Mouse (Mus musculus) heart, adult 9 months (tissue): Measurements from ENCODE around the gene Cd40lg.

Experiments
- DNase-seq, 2 experiments: peaks; one replicate each; pipeline ENCODE4 v3.0.0; 2022; ENCODE audit warnings: low spot score in 2 of 2

Cd40lg gene

DNA sequence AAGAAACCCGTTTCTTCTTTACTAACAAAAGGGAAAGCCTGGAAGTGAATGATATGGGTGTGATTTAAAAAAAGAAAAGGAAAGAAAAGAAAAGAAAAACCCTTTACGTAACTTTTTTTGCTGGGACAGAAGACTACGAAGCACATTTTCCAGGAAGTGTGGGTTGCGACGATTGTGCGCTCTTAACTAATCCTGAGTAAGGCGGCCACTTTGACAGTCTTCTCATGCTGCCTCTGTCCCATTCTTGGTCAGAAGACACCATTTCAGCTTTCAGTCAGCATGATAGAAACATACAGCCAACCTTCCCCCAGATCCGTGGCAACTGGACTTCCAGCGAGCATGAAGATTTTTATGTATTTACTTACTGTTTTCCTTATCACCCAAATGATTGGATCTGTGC, at the start of gene Cd40lg:
Cd40lg (plus strand) TSS at position 268 of the 400 bp plus-strand sequence.
- DNase-seq = no peak

DNA sequence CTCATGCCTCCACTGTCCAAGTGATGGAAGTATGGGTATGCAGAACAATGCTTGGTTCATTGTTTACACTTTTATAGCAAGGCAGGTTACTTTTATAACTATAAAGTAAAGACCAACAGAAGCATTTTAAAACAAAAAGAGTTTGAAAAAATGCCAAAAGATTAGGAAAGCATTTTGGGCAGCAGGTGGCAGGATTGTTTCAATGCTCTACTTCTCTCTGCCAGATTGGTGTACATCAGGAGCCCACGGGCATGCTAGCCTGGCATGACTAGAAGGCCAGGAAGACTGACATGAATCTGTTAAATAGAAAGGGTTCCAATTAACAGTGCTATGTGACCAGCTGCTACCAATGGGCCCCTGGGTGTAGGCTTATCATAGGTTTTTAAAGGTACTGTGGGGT, 45.4 kb upstream of the Cd40lg start:
- DNase-seq = no peak

DNA sequence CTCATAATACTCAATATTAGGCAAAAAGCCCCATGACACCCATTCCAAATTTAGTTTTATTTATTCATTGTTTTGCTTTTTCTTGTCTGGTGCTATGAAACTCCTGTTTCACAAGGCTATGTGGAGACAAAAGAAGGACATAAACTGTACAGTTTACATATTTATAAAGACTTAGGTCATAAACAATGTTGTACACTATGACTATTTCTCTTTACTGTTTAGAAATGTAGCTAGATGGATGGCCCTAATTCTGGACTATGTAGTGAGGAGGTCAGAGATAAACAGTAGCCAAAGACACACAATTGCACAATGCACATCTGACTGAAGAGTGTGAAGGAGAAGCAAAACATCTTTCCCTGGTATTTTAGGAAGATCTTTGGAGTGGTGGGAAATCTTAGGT, 40.7 kb upstream of the Cd40lg start:
- DNase-seq = no peak

DNA sequence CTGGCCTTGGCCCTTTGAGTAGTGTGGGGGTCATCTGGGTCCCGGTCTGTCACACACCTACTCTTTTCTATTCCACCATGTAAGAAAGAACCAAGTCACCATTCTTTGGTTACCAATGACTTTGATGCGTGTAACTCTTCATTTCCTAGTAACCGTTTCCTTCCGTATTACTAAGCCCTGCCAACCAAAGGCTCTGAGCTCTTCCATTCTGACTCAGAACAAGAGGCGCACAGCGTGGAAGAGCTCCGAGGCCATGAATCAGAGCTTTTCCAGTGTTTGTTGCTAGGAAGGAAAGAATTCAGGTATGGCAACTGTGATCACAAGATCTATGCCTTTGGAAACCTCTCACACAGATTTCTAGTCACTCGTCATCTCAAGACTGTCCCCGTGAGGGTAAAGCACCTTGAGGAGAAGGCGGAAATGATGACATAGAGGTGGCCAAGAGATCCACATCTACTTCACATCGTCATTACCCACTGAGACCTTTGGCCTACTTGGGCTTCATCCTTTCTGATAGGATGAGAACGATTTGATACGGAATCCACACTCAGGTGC, 34.6 kb upstream of the Cd40lg start:
- no peak for DNase-seq

DNA sequence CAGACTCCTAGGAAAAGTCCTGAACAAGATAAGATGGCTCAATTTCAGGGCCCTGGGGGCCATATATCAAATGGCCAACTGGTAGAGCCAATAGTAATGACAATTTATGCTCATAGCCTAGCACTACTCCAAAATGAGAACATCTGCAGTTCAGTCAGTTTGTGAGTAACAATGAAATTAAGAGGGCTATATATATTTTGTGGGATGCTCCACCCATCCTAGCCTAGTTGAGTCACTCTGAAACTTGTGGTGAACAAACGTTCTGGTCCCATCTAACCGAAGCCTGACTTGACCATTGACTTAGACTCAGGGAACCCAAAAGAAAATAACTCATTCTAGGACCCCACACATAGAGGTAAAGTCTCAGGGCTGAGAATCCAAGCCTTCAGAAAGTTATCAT, 29.5 kb upstream of the Cd40lg start:
- DNase-seq = no peak

DNA sequence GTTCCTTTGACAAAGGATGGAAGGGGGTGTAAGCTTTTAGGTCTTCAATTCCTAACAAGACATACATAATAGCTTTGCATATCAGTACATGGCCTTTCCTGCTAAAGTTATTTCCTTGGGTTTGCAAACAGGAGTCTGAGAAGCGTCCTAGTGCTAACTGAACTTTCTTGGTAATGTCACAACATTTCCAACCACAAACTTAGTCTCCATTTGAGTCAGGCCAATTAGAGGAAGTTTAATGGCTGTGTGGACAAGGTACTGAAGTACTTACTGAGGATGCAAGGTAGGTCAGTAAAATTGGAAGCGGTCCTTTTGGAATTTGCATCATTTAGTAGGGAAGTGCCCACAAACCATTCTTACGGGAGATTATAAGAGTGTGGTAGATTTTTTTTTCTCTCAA, 28.6 kb upstream of the Cd40lg start:
- DNase-seq = no peak

DNA sequence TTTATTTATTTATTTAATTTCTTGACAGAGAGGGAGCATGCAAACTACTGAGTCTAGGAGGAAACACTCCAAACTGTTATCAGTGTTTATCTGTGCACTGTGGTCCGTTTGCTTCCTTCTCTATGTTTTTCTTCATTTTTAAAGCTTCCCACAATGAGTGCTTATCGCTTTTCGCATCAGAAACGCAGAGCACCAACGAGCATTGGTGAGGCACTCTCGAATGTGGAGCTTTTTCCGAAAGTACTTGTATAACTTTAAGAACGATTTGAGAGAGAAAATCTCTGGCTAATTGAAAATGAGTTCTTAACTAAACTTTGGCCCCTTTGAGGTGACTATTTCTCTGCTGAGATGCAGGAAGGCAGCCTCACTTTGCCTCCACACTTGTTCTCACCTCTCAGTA, 24.6 kb upstream of the Cd40lg start:
- DNase-seq = no peak

DNA sequence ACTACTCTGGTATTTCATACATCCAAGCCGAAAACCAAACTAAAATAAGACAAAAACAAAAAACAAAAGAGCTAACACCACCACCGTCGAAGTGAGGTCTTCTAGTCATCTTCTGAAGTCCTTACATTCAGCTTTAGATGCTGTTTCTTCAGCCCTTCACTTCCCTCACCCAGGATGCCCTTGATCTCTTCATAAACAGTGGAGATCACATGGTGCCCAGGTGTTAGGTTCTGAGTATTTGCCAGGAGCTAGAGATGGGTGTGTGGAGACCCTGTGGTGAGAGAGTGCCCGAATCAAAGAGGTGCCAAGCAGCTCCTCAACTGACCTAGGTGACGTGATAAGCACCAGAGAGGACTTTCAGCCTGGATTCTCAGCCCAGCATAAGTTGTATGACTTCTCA, 22.6 kb upstream of the Cd40lg start:
- no peak for DNase-seq

DNA sequence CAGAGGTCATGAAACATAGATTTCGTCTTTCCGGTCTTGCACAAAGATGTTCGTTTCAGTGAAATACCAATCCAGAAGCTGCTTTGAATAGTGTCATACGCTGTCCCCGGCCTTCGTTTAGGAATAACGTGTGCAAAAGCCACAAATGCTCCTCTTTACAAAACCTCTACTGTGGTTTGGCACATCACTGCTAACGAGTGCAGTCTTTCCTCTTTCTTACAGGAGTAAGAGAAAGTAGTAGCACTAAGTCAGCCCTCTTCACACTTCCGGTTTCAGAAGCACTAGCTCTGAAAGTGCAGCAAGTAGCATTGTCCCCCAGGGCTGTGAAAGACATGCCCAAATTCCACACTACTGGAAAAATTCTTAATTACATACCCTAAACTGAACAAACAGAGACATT, 15.6 kb upstream of the Cd40lg start:
- DNase-seq = no peak

DNA sequence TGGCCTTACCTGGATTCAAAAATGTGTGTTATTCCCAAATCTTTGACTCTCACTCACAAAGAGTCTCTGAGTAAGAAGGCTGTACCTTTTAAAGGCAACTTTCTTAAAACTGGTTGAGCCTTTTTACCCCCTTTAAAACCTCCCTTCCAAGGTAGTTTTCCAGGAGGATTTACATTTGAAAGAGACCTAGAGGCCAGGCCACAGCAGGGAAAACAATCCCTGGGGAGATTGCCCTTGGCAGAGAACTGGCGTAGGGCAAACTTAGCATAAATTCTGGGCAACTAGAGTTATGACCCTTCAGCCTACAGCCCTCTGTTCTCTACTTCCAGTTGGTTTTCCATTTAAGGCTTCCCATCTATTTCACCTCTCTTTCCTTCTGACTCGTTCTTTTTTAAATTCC, 13.9 kb upstream of the Cd40lg start:
- DNase-seq = no peak

DNA sequence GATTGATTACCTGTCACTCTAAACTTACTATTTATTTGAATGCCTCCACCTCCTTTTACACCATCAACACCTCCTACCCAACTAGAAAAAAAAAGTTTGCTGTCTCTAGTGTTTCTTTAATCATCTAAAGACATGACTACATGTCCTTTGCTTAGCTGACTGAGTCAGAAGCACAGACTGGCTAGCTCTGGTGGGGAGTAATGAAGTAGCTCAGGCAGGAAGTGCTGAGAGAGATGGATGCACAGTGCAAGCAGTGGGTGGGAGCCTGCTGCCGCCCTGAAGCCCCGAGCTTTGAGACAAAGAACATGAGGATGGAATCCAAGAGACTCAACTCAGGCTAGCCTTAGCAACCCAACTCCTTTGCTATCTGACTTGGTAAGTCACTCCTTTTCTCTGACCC, 11.5 kb upstream of the Cd40lg start:
- no peak for DNase-seq

DNA sequence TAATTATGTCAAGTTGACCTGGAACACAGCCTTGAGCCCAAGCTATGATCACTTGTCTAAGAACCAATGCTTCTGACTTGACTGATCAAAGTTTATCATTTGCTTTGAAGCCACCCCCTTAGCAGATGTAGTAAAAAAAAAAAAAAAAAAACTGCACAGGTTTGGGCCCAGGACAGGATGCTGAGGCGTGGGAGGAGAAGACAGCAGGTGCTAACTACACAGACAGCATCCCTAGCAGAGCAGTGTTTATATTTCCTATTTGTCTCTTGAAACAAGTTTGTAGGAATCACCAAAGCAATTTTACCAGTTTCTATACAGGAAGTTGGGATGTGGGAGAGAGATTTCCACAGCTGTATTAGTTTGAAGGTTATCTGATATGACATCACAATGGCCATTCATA, 1.4 kb upstream of the Cd40lg start:
- DNase-seq = no peak

DNA sequence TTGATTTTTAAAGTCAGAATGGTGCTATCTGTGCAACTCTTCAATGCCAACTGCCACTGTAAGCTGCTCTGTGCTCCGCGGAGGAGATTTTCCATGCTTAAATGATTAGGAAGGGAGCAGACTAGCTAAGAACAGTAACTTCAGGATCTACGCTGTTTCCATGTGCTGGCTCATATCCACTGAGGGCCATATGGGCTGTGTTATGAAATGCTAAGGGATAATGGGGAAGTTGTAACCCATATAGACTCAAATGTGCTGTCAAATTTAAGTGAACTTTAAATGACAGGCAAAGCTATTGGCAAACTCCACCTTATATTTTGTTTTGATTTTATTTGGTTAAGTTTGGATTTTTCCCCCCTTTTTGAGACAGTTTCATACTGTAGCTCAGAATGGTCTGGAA, 919 bp downstream of the Cd40lg start:
- DNase-seq = no peak

DNA sequence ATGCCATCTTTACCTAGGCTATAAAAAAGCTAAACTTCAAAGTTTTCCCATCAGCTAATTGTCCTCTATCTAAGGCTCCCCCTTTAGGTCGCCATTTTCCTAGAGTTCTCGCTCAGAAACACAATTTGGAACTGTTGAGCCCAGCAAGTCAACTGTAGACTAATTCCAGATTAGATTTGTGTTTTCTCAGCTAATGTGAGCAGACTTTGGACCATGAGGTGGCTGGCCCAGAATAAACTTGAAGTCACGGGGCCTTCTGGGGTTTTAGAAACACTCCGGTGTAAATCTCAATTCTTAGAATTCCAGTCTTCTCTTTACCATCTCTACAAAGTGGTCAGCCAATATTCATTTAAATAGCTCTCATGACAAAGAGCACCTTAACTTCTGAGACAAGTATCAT, 3.6 kb downstream of the Cd40lg start:
- DNase-seq = no peak

DNA sequence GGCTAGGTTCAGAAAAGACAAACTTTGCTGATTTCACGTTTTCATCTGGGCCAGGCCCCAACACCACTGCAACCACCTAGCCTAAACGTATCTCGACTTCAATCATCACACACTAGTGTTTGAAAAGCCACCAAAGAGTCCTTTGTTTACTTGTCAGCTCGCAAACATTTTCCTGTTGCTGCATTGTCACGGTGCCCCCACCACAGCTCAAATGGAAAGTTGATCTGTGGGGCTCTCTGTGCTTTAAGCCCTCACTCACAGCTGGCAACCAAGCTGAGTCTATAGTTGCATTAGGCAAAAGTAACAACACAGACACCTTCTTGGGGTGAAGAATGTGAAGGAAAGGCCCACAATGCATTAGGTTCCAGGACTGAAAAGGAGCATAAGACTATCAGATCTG, 4.3 kb downstream of the Cd40lg start:
- DNase-seq = no peak

DNA sequence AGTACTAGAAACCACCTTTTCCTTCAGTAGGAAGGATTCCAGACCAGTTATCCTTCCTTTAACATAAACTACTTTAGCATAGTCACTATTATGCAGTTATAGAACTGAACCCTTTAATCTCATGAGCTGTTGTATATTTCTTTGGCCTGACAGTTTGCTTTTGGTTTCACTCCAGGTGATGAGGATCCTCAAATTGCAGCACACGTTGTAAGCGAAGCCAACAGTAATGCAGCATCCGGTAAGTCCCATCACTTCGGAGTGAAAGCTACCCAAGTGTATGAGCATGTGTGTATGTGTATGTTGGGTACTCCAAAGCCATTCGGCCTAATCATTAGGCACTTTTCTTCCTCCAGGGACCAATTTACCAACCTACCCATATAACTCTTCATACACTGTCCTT, 7.6 kb downstream of the Cd40lg start:
- no peak for DNase-seq

DNA sequence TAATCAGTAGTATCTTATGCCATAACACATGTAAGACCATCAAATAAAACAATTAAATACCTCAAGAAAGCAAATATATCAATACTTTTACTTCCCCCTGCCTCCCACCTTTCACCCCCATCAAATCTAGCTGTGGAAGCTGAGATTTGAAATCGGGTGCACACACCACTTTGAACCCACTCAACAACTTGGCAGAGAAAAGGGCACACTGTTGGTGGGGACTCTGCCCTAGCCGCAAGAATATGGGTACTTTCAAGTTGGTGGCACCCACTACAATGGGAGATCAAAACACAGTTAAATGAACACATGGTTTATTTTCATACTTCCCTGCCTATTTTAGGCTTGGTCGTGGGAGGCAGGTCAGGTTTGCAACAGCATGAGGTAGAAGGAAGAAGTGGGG, 9.9 kb downstream of the Cd40lg start:
- DNase-seq = no peak

DNA sequence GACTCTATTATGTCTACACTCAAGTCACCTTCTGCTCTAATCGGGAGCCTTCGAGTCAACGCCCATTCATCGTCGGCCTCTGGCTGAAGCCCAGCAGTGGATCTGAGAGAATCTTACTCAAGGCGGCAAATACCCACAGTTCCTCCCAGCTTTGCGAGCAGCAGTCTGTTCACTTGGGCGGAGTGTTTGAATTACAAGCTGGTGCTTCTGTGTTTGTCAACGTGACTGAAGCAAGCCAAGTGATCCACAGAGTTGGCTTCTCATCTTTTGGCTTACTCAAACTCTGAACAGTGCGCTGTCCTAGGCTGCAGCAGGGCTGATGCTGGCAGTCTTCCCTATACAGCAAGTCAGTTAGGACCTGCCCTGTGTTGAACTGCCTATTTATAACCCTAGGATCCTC, 11.4 kb downstream of the Cd40lg start:
- peak in 1 of 2 experiments; percentile 8 for DNase-seq

DNA sequence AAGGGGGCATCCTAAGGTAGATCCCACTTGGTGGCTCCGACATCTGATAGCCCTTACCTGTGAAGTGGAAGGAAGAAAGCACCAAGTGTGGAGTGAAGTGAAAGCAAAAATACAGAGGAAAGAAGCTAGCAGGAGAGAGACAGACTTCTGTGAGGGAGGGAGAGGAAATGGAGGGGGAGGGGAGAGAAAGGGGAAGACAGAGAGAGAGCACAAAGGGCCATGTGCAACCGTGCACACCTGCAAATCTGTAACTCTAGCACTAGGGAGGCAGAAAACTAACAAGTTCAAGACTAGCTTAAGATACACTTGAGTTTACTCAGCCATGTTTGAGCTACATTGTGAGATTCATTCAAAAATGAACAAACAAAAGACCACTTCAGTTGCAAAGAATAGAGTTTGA, 16.2 kb downstream of the Cd40lg start:
- DNase-seq = no peak

DNA sequence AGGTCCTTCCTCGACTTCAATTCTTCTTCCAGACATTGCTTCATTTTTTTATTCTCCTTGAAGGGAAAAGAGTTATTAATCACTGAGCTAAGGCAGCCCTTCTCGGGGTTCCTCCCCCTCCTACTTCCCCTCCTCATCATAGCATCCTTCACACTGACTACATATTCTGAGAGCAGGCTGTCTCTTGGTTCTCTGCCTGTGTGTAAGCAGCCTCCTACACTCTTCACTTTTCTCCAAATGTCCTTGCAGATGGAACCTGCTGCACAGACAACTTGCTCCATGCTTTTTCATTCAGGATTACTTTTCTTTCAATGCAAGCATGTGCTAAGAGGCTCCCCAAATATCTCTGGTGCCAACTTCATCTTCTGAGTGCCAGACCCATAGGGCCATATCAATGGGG, 21.7 kb downstream of the Cd40lg start:
- DNase-seq = no peak

DNA sequence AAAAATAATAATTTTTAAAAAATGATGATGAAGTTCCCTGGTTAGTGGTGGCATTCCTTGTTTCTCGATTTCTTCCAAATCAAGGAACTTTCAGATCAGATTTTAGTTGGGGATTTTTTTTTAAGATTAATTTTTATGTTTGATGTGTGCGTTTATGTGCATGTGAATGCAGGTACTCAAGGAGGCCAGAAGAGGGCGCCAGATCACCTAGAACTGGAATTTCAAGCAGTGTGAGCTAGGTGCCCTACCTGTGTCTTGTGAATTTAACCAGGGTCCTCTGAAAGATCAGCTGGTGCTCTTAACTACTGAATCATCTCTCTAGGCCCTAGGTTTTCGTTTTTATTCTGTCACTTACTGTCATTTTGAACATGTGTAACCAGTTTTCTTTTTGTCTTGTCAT, 24.0 kb downstream of the Cd40lg start:
- DNase-seq = no peak

DNA sequence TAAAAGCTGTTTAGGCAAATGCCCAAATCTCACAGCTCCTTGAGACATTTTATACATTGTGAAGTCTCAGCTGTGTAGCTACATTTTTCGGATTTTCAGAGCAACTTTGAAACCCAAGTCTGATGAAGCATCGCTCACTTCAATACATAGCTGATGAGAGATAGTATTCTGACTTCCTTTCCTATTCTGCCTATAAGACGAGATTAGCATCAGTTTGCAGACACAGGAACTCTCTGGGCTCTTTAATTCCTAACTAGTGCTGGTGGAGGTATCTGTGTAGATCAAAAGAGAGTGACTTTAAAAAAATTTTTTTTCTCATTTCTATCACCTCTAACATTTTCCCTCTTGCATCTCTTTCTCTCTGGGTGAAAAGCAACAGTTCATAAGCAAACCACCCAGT, 26.6 kb downstream of the Cd40lg start:
- DNase-seq = no peak

DNA sequence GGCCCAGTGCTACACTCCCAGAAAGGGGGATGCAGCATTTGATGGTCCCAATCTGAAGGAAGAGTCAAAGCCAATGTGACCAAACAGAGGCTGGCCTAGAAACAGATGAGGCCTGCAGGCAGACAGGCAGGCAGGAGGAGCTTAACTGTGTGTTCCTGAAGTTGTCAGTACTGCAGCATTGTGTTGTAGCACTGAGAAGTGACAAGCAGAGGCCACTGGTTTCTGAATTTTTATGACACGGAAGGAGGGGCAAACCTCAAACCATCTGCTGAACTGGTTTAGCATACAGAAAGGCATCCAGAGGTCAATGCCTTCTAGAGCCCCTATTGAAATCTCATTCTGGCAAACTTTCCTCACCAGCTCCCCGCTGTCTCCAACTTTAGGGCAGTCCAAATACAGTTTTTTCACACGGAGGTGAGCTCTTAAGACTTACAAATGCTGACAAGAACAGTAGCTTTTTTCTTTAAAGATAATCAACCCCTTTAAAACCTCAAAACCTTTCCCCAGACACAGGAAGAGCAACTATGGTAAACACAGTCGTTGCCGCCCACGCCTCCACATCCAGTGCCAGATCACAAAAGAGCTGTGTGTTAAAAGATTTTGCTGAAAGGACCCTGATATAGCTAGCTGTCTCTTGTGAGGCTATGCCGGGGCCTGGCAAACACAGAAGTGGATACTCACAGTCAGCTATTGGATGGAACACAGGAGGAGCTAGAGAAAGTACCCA, 41.5 kb downstream of the Cd40lg start:
- DNase-seq = no peak

DNA sequence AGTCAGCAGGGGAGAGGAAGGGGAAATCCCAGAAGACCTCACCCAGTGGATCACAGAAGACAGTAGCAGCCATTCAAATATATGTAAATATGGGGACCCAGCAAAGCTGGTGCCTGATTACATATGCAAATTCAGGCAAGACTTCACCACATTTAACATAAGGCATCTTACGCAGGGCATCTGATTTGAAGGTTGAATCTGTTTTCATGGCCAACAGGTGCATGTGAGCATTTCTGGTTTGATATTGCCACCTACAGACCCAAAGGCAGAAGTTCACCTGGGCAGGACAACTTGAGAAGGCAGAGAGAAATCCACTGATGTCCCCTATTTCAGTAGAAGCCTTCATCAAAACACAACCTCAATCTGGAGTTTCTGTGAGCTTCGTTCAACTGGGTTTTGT, 48.8 kb downstream of the Cd40lg start:
- no peak for DNase-seq
